Mouse (Mus musculus) forebrain, embryonic 12.5 days (tissue): ENCODE data around the gene Pcgf6. TPM values are rescaled to one million over a fixed set of nuclear protein-coding genes. Genes with fewer than 3 reads are reported as not detected.
"Not testable (repeated sequence)": the region's sequence is repeated elsewhere in the genome, so short reads cannot be mapped to it uniquely, and the experiment has no call there.

Experiments used
- ATAC-seq: fragments of 200-750 bp; cut with Nextera tagmentation; 2 replicates; pipeline ENCODE4 v1.8.0; 2017; ENCODE audit warnings: moderate TSS enrichment; ENCODE audit not compliant: low FRiP score
- H3K27ac ChIP-seq: fragments of 300-500 bp; sonication (generic); 2 replicates; pipeline ENCODE4 v1.5.1; 2016; ENCODE audit warnings: mild to moderate bottlenecking
- H3K27me3 ChIP-seq: fragments of 300-500 bp; sonication (generic); 2 replicates; pipeline ENCODE4 v1.6.1; 2016; ENCODE audit warnings: mild to moderate bottlenecking
- H3K36me3 ChIP-seq: fragments of 300-500 bp; sonication (generic); replicated peaks from 2 replicates; pipeline ENCODE4 v1.6.1; 2016; ENCODE audit warnings: mild to moderate bottlenecking
- H3K4me1 ChIP-seq: fragments of 300-500 bp; sonication (generic); 2 replicates; pipeline ENCODE4 v1.6.1; 2016
- H3K4me2 ChIP-seq: fragments of 300-500 bp; sonication (generic); 2 replicates; pipeline ENCODE4 v1.6.1; 2016; ENCODE audit warnings: mild to moderate bottlenecking, moderate library complexity
- H3K4me3 ChIP-seq: fragments of 300-500 bp; sonication (generic); replicated peaks from 2 replicates; pipeline ENCODE4 v1.5.1; 2016; ENCODE audit warnings: mild to moderate bottlenecking
- H3K9ac ChIP-seq: fragments of 300-500 bp; sonication (generic); 2 replicates; pipeline ENCODE4 v1.6.1; 2016; ENCODE audit warnings: mild to moderate bottlenecking
- H3K9me3 ChIP-seq: fragments of 300-500 bp; sonication (generic); 2 replicates; pipeline ENCODE4 v1.6.1; 2016
- WGBS: fragments of 180-500 bp; shearing (Covaris S2); methylation state at CpG from one replicate; pipeline ENCODE4 v1.1.7; 2016; 5-methylcytosine and 5-hydroxymethylcytosine counted together
- polyA plus RNA-seq: library from polyadenylated mRNA; unstranded; fragments of >200 nt; fragmentation: Nextera tagmentation; extraction: Ambion mirVana; gene quantifications from 2 replicates; pipeline ENCODE4 v1.2.1, GENCODE M21; 2016

Pcgf6 gene
- polyA plus RNA-seq, 1 experiment from 2014 or later: 33.4 TPM

DNA sequence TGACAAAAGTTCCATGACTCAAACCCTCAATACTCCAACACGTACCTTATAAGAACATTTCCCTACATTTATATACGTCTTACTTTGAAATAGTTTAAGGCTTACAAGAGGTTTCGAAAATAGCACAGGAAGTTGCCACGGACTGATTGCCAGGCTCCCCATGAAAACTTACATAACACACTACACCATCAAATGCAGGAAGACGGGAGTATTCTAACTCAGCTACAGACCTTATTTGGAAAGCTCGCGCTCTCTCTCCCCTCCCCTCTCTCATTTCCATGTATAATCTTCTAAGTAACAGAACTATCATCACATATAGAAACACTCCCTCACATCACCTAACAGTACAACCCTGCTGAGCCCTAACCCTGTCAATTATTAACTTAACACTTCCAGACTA is 41.3 kb downstream of the Pcgf6 start:
- H3K9me3 ChIP-seq: no peaks in the 10 kb centered on the region
- H3K4me1 ChIP-seq: peaks cover 2% of the 10 kb centered on the region
- no peak overlapping the region for H3K4me2 ChIP-seq
- H3K36me3 ChIP-seq: no peaks in the 10 kb centered on the region
- 93% methylated on average over 7 of the region's 7 CpGs for WGBS
- ATAC-seq: no peak
- H3K27me3 ChIP-seq: peaks cover 28% of the 10 kb centered on the region
- H3K9ac ChIP-seq: no peak overlapping the region
- no peak overlapping the region for H3K4me3 ChIP-seq
- no peak overlapping the region for H3K27ac ChIP-seq

DNA sequence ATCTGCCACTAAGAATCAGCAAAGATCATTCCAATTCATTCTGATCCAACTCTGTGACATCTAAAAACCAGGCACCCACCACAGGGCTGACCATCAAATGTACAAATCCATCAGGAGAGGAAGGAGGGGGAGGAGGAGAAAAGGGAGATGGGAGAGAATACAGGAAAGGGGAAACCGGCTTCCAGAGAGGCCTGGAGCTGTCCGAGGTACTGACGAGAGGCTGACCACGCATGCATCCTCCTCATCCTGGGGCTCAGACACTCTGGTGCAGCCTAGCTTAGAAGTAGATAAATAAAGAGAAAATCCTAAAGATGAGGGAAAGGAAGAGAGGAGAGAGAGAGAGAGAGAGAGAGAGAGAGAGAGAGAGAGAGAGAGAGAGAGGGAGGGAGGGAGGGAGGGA is 44.4 kb downstream of the Pcgf6 start:
- Histone ChIP-seq H3K9ac (no peak overlapping the region), H3K4me3 (no peak overlapping the region), H3K4me1 (no peaks in the 10 kb centered on the region), H3K27ac (no peak overlapping the region), H3K9me3 (no peaks in the 10 kb centered on the region), H3K36me3 (no peaks in the 10 kb centered on the region), H3K27me3 (peaks cover under 1% of the 10 kb centered on the region; the same call in 1 of the 2 replicates), H3K4me2 (no peak overlapping the region)
- no peak for ATAC-seq
- WGBS: 0% methylated on average over 4 of the region's 4 CpGs

DNA sequence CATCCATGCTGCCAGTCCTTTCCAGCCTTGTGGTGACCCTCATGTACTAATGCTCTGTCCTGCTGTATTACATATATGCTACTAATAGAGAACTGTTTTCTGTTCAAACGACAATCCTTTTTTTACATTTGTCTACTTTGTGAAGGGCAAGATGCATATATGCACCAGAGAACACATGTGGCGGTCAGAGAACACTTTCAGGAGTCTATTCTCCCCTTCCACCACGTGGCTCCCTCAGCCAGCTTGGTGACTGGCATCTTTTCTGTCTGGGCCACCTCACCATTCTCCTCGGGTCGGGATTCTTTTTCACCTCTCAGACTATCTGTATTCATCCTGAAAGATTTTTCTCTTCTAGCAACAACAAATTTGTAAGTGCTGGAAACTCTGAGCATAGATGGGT is 44.8 kb downstream of the Pcgf6 start:
- H3K4me2 ChIP-seq: no peak overlapping the region
- no peaks in the 10 kb centered on the region for H3K9me3 ChIP-seq
- no peaks in the 10 kb centered on the region for H3K36me3 ChIP-seq
- H3K4me1 ChIP-seq: no peaks in the 10 kb centered on the region
- H3K4me3 ChIP-seq: no peak overlapping the region
- no peak for ATAC-seq
- WGBS: 59% methylated on average over 5 of the region's 5 CpGs
- no peak overlapping the region for H3K27ac ChIP-seq
- H3K9ac ChIP-seq: no peak overlapping the region
- no peaks in the 10 kb centered on the region for H3K27me3 ChIP-seq

DNA sequence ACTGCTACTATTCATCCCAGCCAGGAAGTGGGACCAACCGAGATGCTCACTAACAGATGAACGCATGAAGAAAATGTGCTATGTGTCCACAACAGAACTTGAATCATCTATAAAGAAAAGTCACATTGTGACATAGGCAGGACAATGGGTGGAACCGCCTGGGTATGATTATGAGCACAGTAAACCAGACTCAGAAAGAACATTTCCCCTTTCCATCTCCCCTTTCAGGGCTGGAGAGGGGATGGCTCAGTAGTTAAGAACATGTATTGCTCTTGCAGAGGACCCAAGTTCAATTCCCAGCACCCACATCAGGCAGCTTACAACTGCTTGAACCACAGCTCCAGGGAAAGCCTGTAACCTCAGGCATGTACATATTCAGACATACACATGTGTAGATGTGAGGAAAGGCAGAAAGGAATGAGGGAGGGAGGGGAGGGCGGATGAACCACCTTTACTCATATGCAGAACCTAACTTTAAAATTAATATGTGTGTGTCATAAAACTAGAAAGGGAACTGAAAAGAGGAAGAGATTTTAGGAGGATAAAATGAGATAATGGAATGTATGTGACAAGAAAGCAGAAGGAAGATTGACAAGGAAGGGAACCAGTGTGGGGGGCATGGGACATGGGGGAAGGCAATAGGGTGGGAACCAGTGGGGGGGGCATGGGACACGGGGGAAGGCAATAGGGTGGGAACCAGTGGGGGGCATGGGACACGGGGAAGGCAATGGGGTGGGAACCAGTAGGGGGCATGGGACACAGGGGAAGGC is 46.8 kb downstream of the Pcgf6 start:
- Histone ChIP-seq H3K4me3 (no peak overlapping the region), H3K27ac (no peak overlapping the region), H3K27me3 (no peaks in the 10 kb centered on the region), H3K36me3 (no peaks in the 10 kb centered on the region), H3K9ac (no peak overlapping the region), H3K4me2 (no peak overlapping the region), H3K4me1 (no peaks in the 10 kb centered on the region), H3K9me3 (no peaks in the 10 kb centered on the region)
- 86% methylated on average over 6 of the region's 6 CpGs for WGBS
- ATAC-seq: no peak

DNA sequence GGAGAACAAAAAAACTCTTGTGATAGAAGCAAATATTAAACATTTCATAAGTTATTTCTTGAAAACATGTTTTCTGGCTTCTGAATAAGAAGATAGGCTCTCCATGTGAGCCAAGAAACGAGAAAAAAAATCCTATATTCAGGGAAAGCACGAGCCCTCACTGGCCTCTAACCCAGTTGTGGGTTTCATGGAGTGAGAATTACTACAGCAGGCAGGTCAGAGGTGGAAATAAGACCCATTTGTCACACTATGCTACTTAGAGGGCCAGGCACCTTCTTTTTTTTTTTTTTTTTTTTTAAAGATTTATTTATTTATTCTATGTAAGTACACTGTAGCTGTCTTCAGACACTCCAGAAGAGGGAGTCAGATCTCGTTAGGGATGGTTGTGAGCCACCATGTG is 50.3 kb downstream of the Pcgf6 start:
- ATAC-seq, H3K9me3 ChIP-seq, H3K4me2 ChIP-seq: not testable (repeated sequence)

DNA sequence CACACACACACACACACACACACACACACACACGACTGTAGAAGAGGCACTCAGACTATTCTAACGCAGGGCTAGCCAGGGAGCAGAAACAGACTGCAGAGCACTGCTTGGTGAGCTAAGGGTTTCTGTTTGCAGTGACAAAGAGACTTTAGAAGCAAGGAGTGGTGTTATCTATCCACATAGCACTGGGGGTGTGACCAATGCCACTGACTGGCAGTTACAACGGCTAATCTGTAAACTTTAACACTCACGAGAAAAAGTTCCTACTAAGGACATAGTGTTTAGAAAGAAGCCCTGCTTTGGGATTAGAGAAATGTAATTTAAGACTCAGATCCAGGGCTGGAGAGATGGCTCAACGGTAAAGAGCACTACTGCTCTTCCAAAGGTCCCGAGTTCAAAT is 51.0 kb downstream of the Pcgf6 start:
- 91% methylated on average over 6 of the region's 6 CpGs for WGBS
- no peak for ATAC-seq
- Histone ChIP-seq H3K36me3 (no peaks in the 10 kb centered on the region), H3K4me3 (no peak overlapping the region), H3K4me2 (no peak overlapping the region), H3K27me3 (no peaks in the 10 kb centered on the region), H3K27ac (no peak overlapping the region), H3K9me3 (no peaks in the 10 kb centered on the region), H3K4me1 (no peaks in the 10 kb centered on the region), H3K9ac (no peak overlapping the region)

More for the DNA sequence above, 50.3 kb downstream of the Pcgf6 start:
- 92% methylated on average over 3 of the region's 3 CpGs for WGBS
- H3K9ac ChIP-seq, H3K27ac ChIP-seq, H3K4me3 ChIP-seq, H3K27me3 ChIP-seq, H3K4me1 ChIP-seq, H3K36me3 ChIP-seq: not testable (repeated sequence)

DNA sequence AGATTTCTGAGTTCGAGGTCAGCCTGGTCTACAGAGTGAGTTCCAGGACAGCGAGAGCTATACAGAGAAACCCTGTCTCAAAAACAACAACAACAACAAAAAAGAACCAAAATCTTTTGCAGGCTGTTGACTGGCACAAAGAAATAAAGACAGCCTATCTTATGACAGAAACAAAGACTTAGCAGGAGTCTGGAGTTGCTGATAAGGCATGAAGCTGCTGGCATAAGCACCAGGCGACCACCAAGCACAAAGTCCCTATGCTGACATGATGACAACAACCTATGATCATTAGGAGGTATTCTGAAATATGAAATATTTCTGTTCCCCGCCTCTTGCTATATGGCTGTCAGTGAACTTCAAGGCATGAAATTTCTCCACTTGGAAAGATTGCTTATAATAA is 51.8 kb downstream of the Pcgf6 start:
- ATAC-seq: no peak
- 92% methylated on average over 4 of the region's 4 CpGs for WGBS
- Histone ChIP-seq H3K9me3 (no peaks in the 10 kb centered on the region), H3K9ac (no peak overlapping the region), H3K36me3 (no peaks in the 10 kb centered on the region), H3K4me1 (no peaks in the 10 kb centered on the region), H3K4me2 (no peak overlapping the region), H3K27me3 (no peaks in the 10 kb centered on the region), H3K27ac (no peak overlapping the region), H3K4me3 (no peak overlapping the region)

DNA sequence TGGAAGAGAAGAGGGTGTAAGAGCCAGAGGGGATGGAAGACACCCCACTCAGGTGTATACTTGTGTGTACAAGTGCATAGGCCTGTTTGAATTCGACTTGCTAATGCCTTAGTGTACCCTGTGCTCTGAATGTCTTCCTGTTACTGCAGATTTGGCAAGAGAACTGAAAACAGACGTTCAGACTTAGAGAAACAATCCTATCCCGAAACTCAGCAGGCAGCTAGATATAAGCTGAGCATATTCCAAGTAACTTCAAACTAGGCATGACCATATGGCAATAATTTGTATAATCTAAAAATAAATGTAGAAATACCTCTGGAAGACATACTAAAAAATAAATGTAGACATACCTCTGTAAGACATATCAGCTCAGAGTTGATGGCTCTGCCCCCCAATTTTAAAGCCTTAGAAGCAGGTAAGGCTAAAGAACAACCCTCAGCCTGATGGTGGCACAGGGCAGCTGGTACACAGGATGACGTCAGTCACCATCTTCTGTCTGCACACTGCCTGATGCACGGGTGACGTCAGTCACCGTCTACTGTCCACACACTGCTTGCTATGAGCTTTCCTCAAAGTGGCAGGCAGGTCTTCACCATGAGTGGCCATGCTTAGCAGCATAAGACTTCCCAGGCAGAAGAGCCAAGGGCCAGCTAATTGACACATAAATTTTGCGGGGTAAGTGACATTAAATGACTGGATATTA is 52.4 kb downstream of the Pcgf6 start:
- no peaks in the 10 kb centered on the region for H3K36me3 ChIP-seq
- H3K27me3 ChIP-seq: no peaks in the 10 kb centered on the region
- ATAC-seq: no peak
- H3K4me3 ChIP-seq: no peak overlapping the region
- no peak overlapping the region for H3K4me2 ChIP-seq
- H3K4me1 ChIP-seq: no peaks in the 10 kb centered on the region
- no peak overlapping the region for H3K9ac ChIP-seq
- H3K27ac ChIP-seq: no peak overlapping the region
- H3K9me3 ChIP-seq: no peaks in the 10 kb centered on the region
- WGBS: 87% methylated on average over 8 of the region's 8 CpGs

DNA sequence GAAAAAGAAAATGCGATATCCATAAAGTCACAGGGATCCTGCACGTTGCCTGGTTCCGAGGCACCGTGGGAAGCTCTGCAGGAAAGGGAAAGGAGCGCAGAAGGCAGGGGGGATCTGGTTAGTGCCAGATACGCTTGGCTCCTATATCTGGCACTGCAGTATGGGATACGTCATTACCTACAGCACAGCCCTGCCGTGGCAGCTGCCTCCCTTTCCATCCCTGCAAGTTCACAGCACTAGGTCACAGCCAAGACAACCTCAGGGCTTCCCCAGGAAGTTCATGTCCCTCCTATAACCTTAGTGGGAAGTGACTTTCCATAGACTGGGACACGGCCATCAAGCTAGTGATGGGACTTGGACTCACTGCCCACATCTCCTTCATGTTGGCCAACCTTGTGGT is 54.6 kb downstream of the Pcgf6 start:
- WGBS: 92% methylated on average over 9 of the region's 9 CpGs

DNA sequence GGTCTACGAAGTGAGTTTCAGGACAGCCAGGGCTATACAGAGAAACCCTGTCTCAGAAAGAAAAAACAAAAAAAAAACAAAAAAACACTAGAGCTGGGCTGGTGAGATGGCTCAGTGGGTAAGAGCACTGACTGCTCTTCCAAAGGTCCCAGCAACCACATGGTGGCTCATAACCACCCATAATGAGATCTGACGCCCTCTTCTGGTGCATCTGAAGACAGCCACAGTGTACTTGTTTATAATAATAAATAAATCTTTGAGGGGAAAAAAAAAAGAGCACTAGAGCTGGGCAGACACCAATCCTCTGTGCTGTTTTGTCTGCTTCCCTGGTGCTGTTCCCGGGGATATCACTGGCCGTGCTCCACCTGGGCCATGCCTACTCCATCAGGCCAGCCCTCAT is 58.4 kb downstream of the Pcgf6 start:
- H3K9ac ChIP-seq, H3K4me3 ChIP-seq, H3K27me3 ChIP-seq, H3K9me3 ChIP-seq, H3K4me2 ChIP-seq, H3K27ac ChIP-seq, ATAC-seq, H3K36me3 ChIP-seq: not testable (repeated sequence)
- H3K4me1 ChIP-seq: peaks cover 10% of the 10 kb centered on the region
- WGBS: 65% methylated on average over 4 of the region's 4 CpGs

More for the DNA sequence above, 54.6 kb downstream of the Pcgf6 start:
- ATAC-seq: no peak
- H3K4me1 ChIP-seq: no peaks in the 10 kb centered on the region
- H3K9ac ChIP-seq: no peak overlapping the region
- no peaks in the 10 kb centered on the region for H3K36me3 ChIP-seq
- no peaks in the 10 kb centered on the region for H3K27me3 ChIP-seq
- no peak overlapping the region for H3K4me2 ChIP-seq
- no peak overlapping the region for H3K4me3 ChIP-seq
- H3K27ac ChIP-seq: no peak overlapping the region
- H3K9me3 ChIP-seq: no peaks in the 10 kb centered on the region

DNA sequence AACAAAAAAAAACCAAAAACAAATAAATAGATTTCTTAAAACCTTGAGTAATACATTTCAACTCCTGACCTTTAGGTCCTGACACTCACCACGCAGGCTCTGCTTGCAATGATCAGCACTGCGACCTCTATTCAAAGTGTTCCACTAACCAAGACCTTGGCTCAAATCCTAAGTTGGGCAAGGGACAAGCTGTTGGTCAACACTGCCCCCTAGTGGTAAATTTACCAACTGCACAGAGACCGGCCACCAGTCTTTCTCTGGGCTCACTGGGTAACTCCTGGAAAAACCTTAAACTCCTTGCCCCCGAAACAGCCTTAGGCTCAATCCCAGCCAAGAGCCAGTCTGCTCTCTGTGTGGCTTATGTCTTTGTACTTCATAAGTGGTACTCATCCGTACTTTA is 59.6 kb downstream of the Pcgf6 start:
- no peak for ATAC-seq
- whole genome bisulfite sequencing: 14% methylated on average over 5 of the region's 5 CpGs
- no peaks in the 10 kb centered on the region for H3K9me3 ChIP-seq

DNA sequence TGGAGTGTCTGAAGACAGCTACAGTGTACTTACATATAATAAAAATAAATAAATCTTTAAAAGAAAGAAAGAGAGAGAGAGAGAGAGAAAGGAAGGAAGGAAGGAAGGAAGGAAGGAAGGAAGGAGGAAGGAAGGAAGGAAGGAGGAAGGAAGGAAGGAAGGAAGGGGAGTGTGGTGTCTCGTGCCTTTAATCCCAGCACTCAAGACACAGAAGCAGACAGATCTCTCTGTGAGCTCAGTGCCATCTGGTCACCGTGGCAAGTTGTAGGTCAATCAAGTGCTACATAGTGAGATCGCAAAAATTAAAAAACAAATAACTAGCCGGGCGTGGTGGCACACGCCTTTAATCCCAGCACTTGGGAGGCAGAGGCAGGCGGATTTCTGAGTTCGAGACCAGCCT is 60.1 kb downstream of the Pcgf6 start:
- H3K4me3 ChIP-seq, H3K9ac ChIP-seq, H3K9me3 ChIP-seq, H3K27me3 ChIP-seq, H3K4me2 ChIP-seq, H3K36me3 ChIP-seq, H3K27ac ChIP-seq, ATAC-seq: not testable (repeated sequence)
- peaks cover 10% of the 10 kb centered on the region for H3K4me1 ChIP-seq
- WGBS: 81% methylated on average over 8 of the region's 8 CpGs

More for the DNA sequence above, 59.6 kb downstream of the Pcgf6 start:
- H3K4me2 ChIP-seq: no peak overlapping the region
- H3K27ac ChIP-seq: no peak overlapping the region
- no peak overlapping the region for H3K9ac ChIP-seq
- H3K4me1 ChIP-seq: peaks cover 10% of the 10 kb centered on the region
- no peaks in the 10 kb centered on the region for H3K27me3 ChIP-seq
- H3K4me3 ChIP-seq: no peak overlapping the region
- no peaks in the 10 kb centered on the region for H3K36me3 ChIP-seq

DNA sequence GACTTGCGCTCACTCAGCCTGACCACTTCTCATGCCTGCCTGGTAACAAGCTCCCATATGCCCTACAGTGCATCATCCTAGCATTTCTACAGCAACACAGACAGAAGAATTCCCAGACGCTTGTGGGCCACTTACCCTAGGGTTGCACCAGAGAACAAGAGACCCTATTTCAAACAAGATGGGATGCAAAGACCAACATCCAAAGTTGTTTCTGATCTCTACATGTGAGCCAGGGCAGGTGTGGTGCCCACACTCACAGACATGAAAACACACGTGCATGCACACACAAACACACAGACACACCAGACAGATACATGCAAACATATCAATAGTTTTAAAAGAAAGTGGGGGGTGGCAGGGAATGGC is 60.6 kb downstream of the Pcgf6 start:
- ATAC-seq: no peak
- H3K27me3 ChIP-seq: no peaks in the 10 kb centered on the region
- 84% methylated on average over 3 of the region's 3 CpGs for WGBS
- no peaks in the 10 kb centered on the region for H3K36me3 ChIP-seq
- H3K27ac ChIP-seq: no peak overlapping the region
- H3K4me2 ChIP-seq: no peak overlapping the region
- peaks cover 10% of the 10 kb centered on the region for H3K4me1 ChIP-seq
- no peak overlapping the region for H3K9ac ChIP-seq
- no peaks in the 10 kb centered on the region for H3K9me3 ChIP-seq
- no peak overlapping the region for H3K4me3 ChIP-seq
